Mouse (Mus musculus) MEL (cell line): Measurements from ENCODE around the gene Samd7.

Source experiments
- CTCF ChIP-seq, 3 experiments: IDR thresholded peaks in 2 of 3; conservative IDR thresholded peaks in 1 of 3; 2 replicates each; pipeline ENCODE4 v1.5.1; 2011 to 2012; ENCODE audit warnings: low read length in 3 of 3, low read depth in 2 of 3, mild to moderate bottlenecking in 2 of 3, improper control_type of control experiment in 1 of 3, inconsistent platforms in 1 of 3, mixed read lengths in 1 of 3, moderate library complexity in 1 of 3; ENCODE audit not compliant: control insufficient read depth in 1 of 3, insufficient read depth in 1 of 3, poor library complexity in 1 of 3, severe bottlenecking in 1 of 3
- E2F4 ChIP-seq: IDR thresholded peaks from 2 replicates; pipeline ENCODE4 v1.6.1; 2011; ENCODE audit warnings: low read depth, low read length, improper control_type of control experiment, borderline replicate concordance
- ELF1 ChIP-seq: IDR thresholded peaks from 2 replicates; pipeline ENCODE4 v1.6.1; 2014; ENCODE audit warnings: low read depth, mild to moderate bottlenecking, inconsistent platforms, low read length, improper control_type of control experiment, moderate library complexity
- HCFC1 ChIP-seq: IDR thresholded peaks from 2 replicates; pipeline ENCODE4 v1.6.1; 2012; ENCODE audit warnings: low read depth, mild to moderate bottlenecking, inconsistent platforms, low read length, improper control_type of control experiment, moderate library complexity
- JUND ChIP-seq: IDR thresholded peaks from 2 replicates; pipeline ENCODE4 v1.6.1; 2011; ENCODE audit warnings: low read depth, mild to moderate bottlenecking, improper control_type of control experiment, low read length
- MAZ ChIP-seq: IDR thresholded peaks from 2 replicates; pipeline ENCODE4 v1.6.1; 2012; ENCODE audit warnings: low read depth, mild to moderate bottlenecking, inconsistent platforms, low read length, improper control_type of control experiment
- NELFE ChIP-seq: IDR thresholded peaks from 2 replicates; pipeline ENCODE4 v1.6.1; 2011; ENCODE audit warnings: low read depth, low read length, improper control_type of control experiment
- POLR2A ChIP-seq, 2 experiments: IDR thresholded peaks; 2 replicates each; pipeline ENCODE4 v1.6.1; 2011 to 2012; ENCODE audit warnings: low read length in 2 of 2, mild to moderate bottlenecking in 2 of 2, control low read depth in 1 of 2, improper control_type of control experiment in 1 of 2, low read depth in 1 of 2, moderate library complexity in 1 of 2; ENCODE audit not compliant: control insufficient read depth in 1 of 2, insufficient read depth in 1 of 2, poor library complexity in 1 of 2
- RAD21 ChIP-seq: IDR thresholded peaks from 2 replicates; pipeline ENCODE4 v1.6.1; 2011; ENCODE audit warnings: mild to moderate bottlenecking, low read depth, low read length, improper control_type of control experiment
- USF1 ChIP-seq: IDR thresholded peaks from 2 replicates; pipeline ENCODE4 v1.6.1; 2014; ENCODE audit warnings: low read depth, mild to moderate bottlenecking, inconsistent platforms, low read length, improper control_type of control experiment, moderate library complexity

DNA sequence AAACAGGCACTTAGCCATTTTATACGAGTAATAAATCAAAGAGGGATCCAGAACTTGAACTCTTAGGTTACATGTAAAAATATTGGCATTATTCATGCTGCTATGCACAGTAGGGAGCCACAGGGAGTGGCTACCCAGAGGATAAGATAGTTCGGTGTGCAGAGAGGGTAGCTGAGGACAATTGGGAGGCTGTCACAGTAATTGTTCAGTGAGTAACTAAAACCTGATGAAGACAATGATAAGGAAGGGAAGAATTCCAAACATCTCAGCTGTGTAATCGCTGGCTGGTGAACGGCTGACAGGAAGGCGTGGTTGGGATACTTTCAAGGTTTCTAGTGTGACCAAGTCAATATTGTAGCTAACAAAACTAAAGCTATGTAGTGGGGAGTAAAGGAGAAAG lies 42.4 kb downstream of the Samd7 start:
- TF ChIP-seq NELFE (no peak), CTCF (IDR thresholded peaks at IDR 0.05 in 2 of 3, conservative IDR thresholded peaks at IDR 0.05 in 1 of 3; ENCODE audit: control insufficient read depth in 1 of 3, insufficient read depth in 1 of 3, low read depth in 2 of 3, low read length in 3 of 3, poor library complexity in 1 of 3, severe bottlenecking in 1 of 3) (no peak), JUND (no peak), POLR2A (IDR thresholded peaks at IDR 0.05; ENCODE audit: control insufficient read depth in 1 of 2, insufficient read depth in 1 of 2, low read depth in 1 of 2, low read length in 2 of 2, poor library complexity in 1 of 2) (no peak), MAZ (no peak), HCFC1 (no peak), RAD21 (no peak), E2F4 (no peak), USF1 (no peak), ELF1 (no peak)
